Mouse (Mus musculus) liver, postnatal 0 days (tissue): ENCODE measurements around the gene Camkmt. TPM values are rescaled to one million over a fixed set of nuclear protein-coding genes. Genes with fewer than 3 reads are reported as not detected.

Source experiments
- ATAC-seq: fragments of 200-750 bp; cut with Nextera tagmentation; 2 replicates; pipeline ENCODE4 v1.8.0; 2017; ENCODE audit warnings: mild to moderate bottlenecking, moderate library complexity
- DNase-seq: peaks from one replicate; pipeline ENCODE4 v3.0.0-alpha.2; 2016
- H3K27ac ChIP-seq: fragments of 300-500 bp; sonication (generic); 2 replicates; pipeline ENCODE4 v1.5.1; 2014; ENCODE audit warnings: antibody characterized with exemption, moderate library complexity, mild to moderate bottlenecking, low read depth
- H3K27me3 ChIP-seq: fragments of 300-500 bp; sonication (generic); 2 replicates; pipeline ENCODE4 v1.6.1; 2014; ENCODE audit warnings: low read length, control low read depth, mixed read lengths; ENCODE audit not compliant: insufficient read depth
- H3K36me3 ChIP-seq: fragments of 300-500 bp; sonication (generic); replicated peaks from 2 replicates; pipeline ENCODE4 v1.6.1; 2014; ENCODE audit warnings: mild to moderate bottlenecking, control low read depth, low read length, moderate library complexity, mixed read lengths; ENCODE audit not compliant: insufficient read depth
- H3K4me1 ChIP-seq: fragments of 300-500 bp; sonication (generic); 2 replicates; pipeline ENCODE4 v1.6.1; 2014; ENCODE audit warnings: antibody characterized with exemption, mild to moderate bottlenecking, control low read depth; ENCODE audit not compliant: insufficient read depth
- H3K4me2 ChIP-seq: fragments of 300-500 bp; sonication (generic); 2 replicates; pipeline ENCODE4 v1.6.1; 2014; ENCODE audit warnings: low read depth, mild to moderate bottlenecking, low read length, moderate library complexity, mixed read lengths
- H3K4me3 ChIP-seq: fragments of 300-500 bp; sonication (generic); 2 replicates; pipeline ENCODE4 v1.5.1; 2014; ENCODE audit warnings: low read depth, low read length
- H3K9ac ChIP-seq: fragments of 300-500 bp; sonication (generic); replicated peaks from 2 replicates; pipeline ENCODE4 v1.6.1; 2014; ENCODE audit warnings: mild to moderate bottlenecking, moderate library complexity
- H3K9me3 ChIP-seq: fragments of 300-500 bp; sonication (generic); 2 replicates; pipeline ENCODE4 v1.6.1; 2016; ENCODE audit warnings: mild to moderate bottlenecking, control low read depth, low read length, mixed read lengths
- CTCF ChIP-seq: sonication (generic); IDR thresholded peaks from 2 replicates; pipeline ENCODE4 v1.5.1; 2016; ENCODE audit warnings: antibody characterized with exemption, low read depth
- EP300 ChIP-seq: IDR thresholded peaks from 2 replicates; pipeline ENCODE4 v1.6.1; 2016; ENCODE audit warnings: antibody characterized with exemption, low read depth, mild to moderate bottlenecking
- WGBS: fragments of 180-500 bp; shearing (Covaris S2); extraction: QIAGEN DNeasy Blood & Tissue Kit; methylation state at CpG from one replicate; pipeline ENCODE4 v1.1.7; 2014; ENCODE audit not compliant: insufficient replicate concordance; 5-methylcytosine and 5-hydroxymethylcytosine counted together
- polyA plus RNA-seq: library from polyadenylated mRNA; unstranded; fragments of >200 nt; fragmentation: Nextera tagmentation; extraction: Ambion mirVana; gene quantifications from 2 replicates; pipeline ENCODE4 v1.2.1, GENCODE M21; 2015

Camkmt gene
- polyA plus RNA-seq, 1 experiment from 2014 or later, result 1.4 TPM

DNA sequence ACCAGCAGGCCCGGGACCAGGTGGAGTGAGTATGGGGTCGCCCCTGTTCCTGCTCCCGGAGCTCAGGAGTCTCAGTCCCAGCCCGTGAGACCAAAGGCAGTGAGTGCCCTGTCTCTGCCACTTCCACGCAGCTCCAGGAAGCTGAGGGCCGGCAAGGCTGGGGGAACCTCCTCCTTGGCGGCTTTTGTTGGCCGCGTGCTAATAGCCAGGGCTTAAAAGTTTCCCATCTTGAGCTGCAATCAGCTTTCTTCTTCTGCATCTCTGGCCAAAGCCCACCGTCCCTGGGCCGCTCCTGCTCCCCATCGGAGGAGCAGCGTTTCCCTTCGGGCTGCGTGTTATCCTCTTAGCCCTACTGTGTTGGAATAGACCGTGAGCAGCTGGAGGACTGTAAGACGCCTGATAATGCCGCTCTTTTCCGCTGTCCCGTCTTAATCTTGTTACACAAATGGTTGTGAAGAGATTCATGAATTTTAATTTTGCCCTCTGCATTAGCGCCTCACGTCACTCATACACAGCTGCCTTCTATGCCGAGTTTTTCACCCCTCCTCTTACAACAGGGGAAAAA lies 364.1 kb downstream of the Camkmt start:
- Histone ChIP-seq H3K4me3 (no peak overlapping the region), H3K27me3 (peaks cover 52% of the 10 kb centered on the region), H3K4me2 (no peak overlapping the region; the same call in 1 of the 2 replicates)

DNA sequence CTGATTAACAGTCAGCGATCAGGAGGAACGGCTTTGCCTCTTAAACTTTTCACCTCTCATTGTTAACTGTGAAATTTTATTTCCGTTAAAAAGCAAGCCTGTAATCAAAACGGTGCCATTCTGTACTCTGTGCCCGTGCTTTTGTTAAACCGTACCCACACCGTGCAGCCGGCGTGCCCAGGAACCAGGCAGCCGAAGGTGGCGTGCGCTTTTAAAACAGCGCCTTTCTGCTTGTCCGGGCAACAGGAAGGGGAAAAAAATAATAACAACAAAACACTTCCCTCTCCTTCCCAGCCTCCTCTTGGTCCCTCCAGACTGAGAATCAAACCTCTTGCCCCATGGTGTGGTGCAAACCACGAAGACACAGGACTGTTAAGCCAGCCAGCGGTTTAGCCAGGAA lies 364.7 kb downstream of the Camkmt start:
- TF ChIP-seq EP300 (no peak), CTCF (no peak)
- Histone ChIP-seq H3K4me2 (no peak overlapping the region; the same call in 1 of the 2 replicates), H3K4me1 (no peaks in the 10 kb centered on the region), H3K9me3 (no peaks in the 10 kb centered on the region), H3K4me3 (no peak overlapping the region), H3K27me3 (peaks cover 57% of the 10 kb centered on the region), H3K27ac (no peak overlapping the region), H3K9ac (no peak overlapping the region), H3K36me3 (no peaks in the 10 kb centered on the region)
- ATAC-seq (no peak), DNase-seq (no peak)
- 4% methylated on average over 16 of the region's 16 CpGs for WGBS

More for the DNA sequence above, 364.1 kb downstream of the Camkmt start:
- DNase-seq (no peak), ATAC-seq (no peak)
- 4% methylated on average over 23 of the region's 23 CpGs for WGBS
- no peak overlapping the region for H3K27ac ChIP-seq
- H3K9me3 ChIP-seq, result no peaks in the 10 kb centered on the region
- H3K4me1 ChIP-seq, result no peaks in the 10 kb centered on the region
- TF ChIP-seq EP300 (no peak), CTCF (no peak)
- no peaks in the 10 kb centered on the region for H3K36me3 ChIP-seq
- no peak overlapping the region for H3K9ac ChIP-seq

DNA sequence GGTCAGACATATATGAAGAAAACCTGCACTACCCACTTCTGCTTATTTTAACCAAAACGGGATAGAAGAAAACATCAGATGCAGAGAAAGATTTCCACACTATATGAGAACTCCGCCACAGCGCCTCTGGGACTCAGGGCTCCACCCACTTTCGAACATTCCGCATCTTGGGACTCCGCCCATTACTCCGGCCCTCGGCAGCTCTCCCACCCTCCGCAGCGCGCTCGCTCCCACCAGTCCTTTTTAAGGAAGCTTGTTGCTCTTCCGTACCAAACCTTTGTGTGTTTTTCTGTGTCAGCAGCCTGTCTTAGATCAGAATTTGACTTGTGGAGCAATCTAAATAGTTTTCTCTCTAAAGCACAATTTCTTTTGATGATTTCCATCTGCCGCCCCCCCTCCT lies 367.7 kb downstream of the Camkmt start:
- DNase-seq (no peak), ATAC-seq (no peak)
- H3K36me3 ChIP-seq, result no peaks in the 10 kb centered on the region
- H3K4me1 ChIP-seq, result no peaks in the 10 kb centered on the region
- H3K4me2 ChIP-seq, result no peak overlapping the region
- no peak overlapping the region for H3K27ac ChIP-seq
- no peak overlapping the region for H3K9ac ChIP-seq
- no peak for TF ChIP-seq EP300
- no peaks in the 10 kb centered on the region for H3K9me3 ChIP-seq
- H3K4me3 ChIP-seq, result no peak overlapping the region
- H3K27me3 ChIP-seq, result peaks cover 74% of the 10 kb centered on the region
- 5% methylated on average over 14 of the region's 14 CpGs for WGBS

DNA sequence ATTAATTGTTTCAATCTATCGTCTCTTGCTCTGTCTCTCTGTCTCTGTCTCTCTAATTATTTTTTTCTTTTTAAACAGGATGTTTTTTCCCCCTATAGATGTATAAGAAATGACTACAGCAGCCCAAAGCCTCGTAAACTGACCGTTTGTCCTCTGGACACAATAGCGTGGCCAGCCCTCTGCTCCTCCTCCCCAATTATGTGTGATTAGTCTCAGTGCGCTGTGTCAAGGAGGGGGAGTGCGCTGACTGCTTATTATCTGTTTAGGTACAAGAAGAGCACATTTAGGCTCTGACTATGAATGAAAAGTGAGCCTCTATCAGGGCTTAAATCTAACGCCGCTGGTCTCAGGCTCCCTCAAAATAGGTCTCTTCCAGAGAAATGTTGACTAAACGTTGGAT lies 368.2 kb downstream of the Camkmt start:
- no peaks in the 10 kb centered on the region for H3K4me1 ChIP-seq
- no peak overlapping the region for H3K27ac ChIP-seq
- no peaks in the 10 kb centered on the region for H3K36me3 ChIP-seq
- DNase-seq, result no peak
- no peaks in the 10 kb centered on the region for H3K9me3 ChIP-seq
- H3K9ac ChIP-seq, result no peak overlapping the region
- peaks cover 74% of the 10 kb centered on the region for H3K27me3 ChIP-seq
- no peak overlapping the region for H3K4me2 ChIP-seq
- TF ChIP-seq EP300, result no peak
- no peak for TF ChIP-seq CTCF
- no peak overlapping the region for H3K4me3 ChIP-seq
- 17% methylated on average over 9 of the region's 9 CpGs for WGBS
- no peak for ATAC-seq

DNA sequence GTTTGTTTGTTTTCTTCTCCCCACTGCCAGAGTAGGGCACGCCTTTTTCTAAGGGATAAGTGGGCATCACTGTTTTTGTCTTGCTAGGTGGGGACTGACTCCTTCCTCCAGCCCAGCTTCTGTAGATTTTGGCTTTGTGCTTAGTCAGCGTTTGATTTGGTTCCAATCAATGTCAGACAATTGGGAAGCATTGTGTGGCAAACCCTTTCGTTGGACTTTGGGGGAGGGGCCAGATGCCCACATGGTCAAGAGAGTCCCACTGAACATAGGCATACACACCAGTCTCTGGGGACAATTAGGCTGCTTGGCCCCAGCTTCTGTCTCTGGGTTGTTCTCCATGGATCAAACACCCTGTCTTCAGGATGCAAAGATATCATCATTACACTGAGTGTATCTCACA lies 371.2 kb downstream of the Camkmt start:
- Histone ChIP-seq H3K27me3 (peaks cover 83% of the 10 kb centered on the region), H3K27ac (no peak overlapping the region), H3K9me3 (no peaks in the 10 kb centered on the region), H3K4me3 (no peak overlapping the region), H3K4me2 (no peak overlapping the region), H3K9ac (no peak overlapping the region), H3K36me3 (no peaks in the 10 kb centered on the region), H3K4me1 (no peaks in the 10 kb centered on the region)
- 32% methylated on average over 3 of the region's 3 CpGs for WGBS
- TF ChIP-seq EP300 (no peak), CTCF (no peak)
- DNase-seq (no peak), ATAC-seq (no peak)

DNA sequence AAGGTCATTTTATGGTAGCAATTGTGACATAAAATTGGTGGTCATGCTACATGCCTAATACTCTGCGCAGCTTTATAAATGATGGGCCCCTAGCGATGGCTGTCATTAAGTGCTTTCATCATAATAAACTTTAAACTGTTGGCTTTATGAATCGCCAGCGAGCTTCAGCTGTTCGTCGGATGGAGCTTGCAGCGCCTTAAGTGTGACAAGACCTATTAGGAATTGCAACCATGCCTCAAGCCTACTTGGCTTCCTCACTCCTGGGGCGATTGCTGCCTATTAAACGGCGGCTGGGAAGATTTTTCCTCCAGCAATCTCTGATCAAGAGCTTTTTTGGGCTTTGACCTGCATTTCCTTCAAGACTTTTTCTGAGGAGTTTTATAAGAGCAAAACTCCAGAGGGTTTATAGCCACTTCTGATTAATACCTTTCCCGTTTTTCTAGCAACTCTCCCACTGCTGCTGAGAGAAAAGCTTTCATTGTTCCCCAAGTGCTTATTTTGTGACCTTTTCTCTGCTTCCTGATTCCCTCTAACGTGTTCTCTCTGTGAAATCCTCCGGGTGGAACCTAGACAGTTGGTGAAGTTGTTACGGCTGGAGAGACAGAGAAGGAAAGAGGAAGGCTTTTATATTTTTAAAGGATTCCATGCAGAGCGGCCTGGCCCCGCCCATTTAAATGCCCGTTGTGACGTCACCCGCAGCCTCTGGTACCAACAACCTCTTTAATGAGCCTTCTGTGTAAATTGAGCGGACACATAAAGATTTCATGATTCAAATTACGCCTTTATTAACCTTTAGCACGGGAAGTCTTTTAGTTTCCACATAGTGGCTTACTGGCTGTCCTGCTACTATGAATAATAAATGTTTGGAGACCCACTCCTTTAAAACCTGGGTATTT lies 373.4 kb downstream of the Camkmt start:
- DNase-seq (no peak), ATAC-seq (no peak)
- H3K9me3 ChIP-seq, result no peaks in the 10 kb centered on the region
- no peaks in the 10 kb centered on the region for H3K36me3 ChIP-seq
- H3K27ac ChIP-seq, result no peak overlapping the region
- TF ChIP-seq EP300 (no peak), CTCF (no peak)
- WGBS, result 14% methylated on average over 22 of the region's 22 CpGs
- no peak overlapping the region for H3K4me3 ChIP-seq
- no peak overlapping the region for H3K9ac ChIP-seq
- H3K27me3 ChIP-seq, result peaks cover 73% of the 10 kb centered on the region
- H3K4me1 ChIP-seq, result no peaks in the 10 kb centered on the region
- H3K4me2 ChIP-seq, result no peak overlapping the region
